Comparison of ENCODE assay signal across 8 mouse cellular contexts in the genomic region with DNA sequence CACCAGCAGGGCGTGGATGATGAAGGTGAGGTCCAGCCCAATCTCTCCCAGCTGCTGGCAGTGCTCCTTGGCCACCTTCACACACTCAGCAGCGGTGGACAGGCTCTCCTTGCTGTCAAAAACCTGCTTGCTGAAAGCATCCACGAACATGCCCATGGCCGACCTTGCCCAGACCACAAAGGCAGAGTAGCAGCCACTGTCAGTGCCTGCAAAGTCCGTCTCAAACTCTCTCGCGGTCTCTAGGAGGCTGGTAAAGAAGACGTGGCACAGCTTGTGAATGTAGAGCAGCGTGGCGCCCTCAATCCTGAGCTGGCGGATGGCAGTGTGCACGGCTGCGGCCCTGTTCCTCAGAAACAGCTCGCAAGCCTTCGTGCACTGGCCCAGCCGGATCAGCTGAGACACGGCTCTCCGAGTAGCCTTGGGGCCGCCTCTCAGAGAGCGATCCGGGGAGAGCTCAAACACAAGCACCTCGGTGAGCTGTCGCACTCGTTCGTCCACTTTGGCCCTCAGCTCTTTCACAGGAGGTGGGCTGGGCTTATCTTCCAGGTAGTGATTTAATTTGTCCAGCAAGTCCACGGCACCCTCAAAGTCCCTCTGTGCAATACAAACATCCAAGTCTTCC. TPM values are rescaled to one million over a fixed set of nuclear protein-coding genes. Genes with fewer than 3 reads are reported as not detected.
DNase-seq lines count a peak whose midpoint lies in the region; ATAC-seq and TF ChIP-seq lines count a peak whose summit lies in the region.

No protein-coding gene starts in this region.

- DNase-seq in heart, embryonic 10.5 days (ENCODE audit: low spot score), result no peak
- no peak for DNase-seq in heart, postnatal 10 days
- DNase-seq in CH12.LX (ENCODE audit: extremely low read depth), result no peak
- DNase-seq in left cerebral cortex, adult 18-20 months (ENCODE audit: low spot score in 2 of 2), result no peak
- DNase-seq in ovary, postnatal 10 days (ENCODE audit: low spot score), result no peak

- H3K36me3 ChIP-seq in heart, embryonic 10.5 days, result peaks cover 56% of the 10 kb centered on the region
- peaks cover 30 to 70% of the 10 kb centered on the region in 2 experiments for H3K36me3 ChIP-seq in CH12.LX (replicated peaks in 1 of 2; ENCODE audit: control insufficient read depth in 1 of 2, insufficient read depth in 1 of 2, low read length in 1 of 2)
- peaks cover 40% of the 10 kb centered on the region for H3K36me3 ChIP-seq in embryonic facial prominence, embryonic 12.5 days
- peaks cover 32% of the 10 kb centered on the region for H3K36me3 ChIP-seq in kidney, embryonic 16.5 days (ENCODE audit: insufficient read depth, low read length)
- peaks cover 48% of the 10 kb centered on the region for H3K36me3 ChIP-seq in neural tube, embryonic 15.5 days

- peak overlapping the region; percentile 45 for H3K4me2 ChIP-seq in CH12.LX (ENCODE audit: insufficient read depth, low read depth, poor library complexity, severe bottlenecking)
- peak overlapping the region; percentile 97 for H3K4me2 ChIP-seq in embryonic facial prominence, embryonic 12.5 days (replicated peaks)
- H3K4me2 ChIP-seq in kidney, embryonic 16.5 days (replicated peaks; ENCODE audit: low read depth, low read length), result peak overlapping the region; percentile 96
- peak overlapping the region; percentile 83 for H3K4me2 ChIP-seq in neural tube, embryonic 15.5 days

- no peak overlapping the region for H3K9ac ChIP-seq in CH12.LX (ENCODE audit: insufficient read depth, low read depth)
- H3K9ac ChIP-seq in embryonic facial prominence, embryonic 12.5 days, result peak overlapping the region; percentile 90
- H3K9ac ChIP-seq in kidney, embryonic 16.5 days (replicated peaks; ENCODE audit: low read length), result peak overlapping the region; percentile 82
- H3K9ac ChIP-seq in neural tube, embryonic 15.5 days (replicated peaks), result peak overlapping the region; percentile 83

- TF ChIP-seq EP300 in CH12.LX (IDR thresholded peaks at IDR 0.05; ENCODE audit: low read length), result no peak

- no peaks in the 10 kb centered on the region for H3K27me3 ChIP-seq in heart, embryonic 10.5 days (ENCODE audit: insufficient read depth, poor library complexity, severe bottlenecking)
- H3K27me3 ChIP-seq in CH12.LX (replicated peaks), result no peaks in the 10 kb centered on the region
- H3K27me3 ChIP-seq in embryonic facial prominence, embryonic 12.5 days, result no peaks in the 10 kb centered on the region
- no peaks in the 10 kb centered on the region for H3K27me3 ChIP-seq in kidney, embryonic 16.5 days (ENCODE audit: insufficient read depth, low read length)
- no peaks in the 10 kb centered on the region for H3K27me3 ChIP-seq in neural tube, embryonic 15.5 days (replicated peaks)

- TF ChIP-seq CTCF in CH12.LX (conservative IDR thresholded peaks at IDR 0.05 in 1 of 2, IDR thresholded peaks at IDR 0.05 in 1 of 2; ENCODE audit: low read depth in 2 of 2, low read length in 2 of 2), result no peak

- H3K27ac ChIP-seq in heart, embryonic 10.5 days, result peak overlapping the region; percentile 89
- no peak overlapping the region for H3K27ac ChIP-seq in CH12.LX (ENCODE audit: insufficient read depth, low read depth)
- 0 out of 2 replicates have a peak overlapping the region, but pooled peaks have one; percentile 76 for H3K27ac ChIP-seq in embryonic facial prominence, embryonic 12.5 days
- peak overlapping the region; percentile 79 for H3K27ac ChIP-seq in kidney, embryonic 16.5 days (ENCODE audit: low read length)
- H3K27ac ChIP-seq in neural tube, embryonic 15.5 days (replicated peaks), result peak overlapping the region; percentile 85

- H3K79me2 ChIP-seq in CH12.LX (replicated peaks; ENCODE audit: control insufficient read depth, extremely low read depth, insufficient read depth, poor library complexity, severe bottlenecking), result peaks cover 28% of the 10 kb centered on the region

- dilution Hi-C loops in CH12.LX (cut with MboI; ENCODE audit: extremely low pct_ligation_motif_present, extremely low pct_unique_long_range_greater_than_20kb, low sequenced_read_pairs), result no loop called here

- TF ChIP-seq RAD21 in CH12.LX (IDR thresholded peaks at IDR 0.05; ENCODE audit: low read depth, low read length), result no peak

- WGBS in heart, embryonic 10.5 days, result 85% methylated on average over 26 of the region's 26 CpGs
- WGBS in embryonic facial prominence, embryonic 12.5 days, result 79% methylated on average over 26 of the region's 26 CpGs
- 70% methylated on average over 26 of the region's 26 CpGs for WGBS in kidney, embryonic 16.5 days
- WGBS in neural tube, embryonic 15.5 days, result 89% methylated on average over 26 of the region's 26 CpGs

- ATAC-seq in embryonic facial prominence, embryonic 12.5 days (ENCODE audit: insufficient number of reproducible peaks, insufficient read depth, low FRiP score, low TSS enrichment), result no peak
- ATAC-seq in kidney, embryonic 16.5 days (ENCODE audit: low FRiP score, low TSS enrichment), result peak; percentile 22
- ATAC-seq in neural tube, embryonic 15.5 days (ENCODE audit: low FRiP score), result no peak

- H3K9me3 ChIP-seq in heart, embryonic 10.5 days, result no peaks in the 10 kb centered on the region
- no peaks in the 10 kb centered on the region for H3K9me3 ChIP-seq in CH12.LX (replicated peaks; ENCODE audit: low read length)
- H3K9me3 ChIP-seq in embryonic facial prominence, embryonic 12.5 days, result no peaks in the 10 kb centered on the region
- H3K9me3 ChIP-seq in kidney, embryonic 16.5 days (ENCODE audit: low read length), result no peaks in the 10 kb centered on the region
- no peaks in the 10 kb centered on the region for H3K9me3 ChIP-seq in neural tube, embryonic 15.5 days (replicated peaks)

- intact Hi-C loops in heart, postnatal 10 days (cut with DNase I), result loop anchor here (2.0 to 5.0 kb wide), 3 partner anchors 53 to 139 kb away; a partner anchor contains a TSS

- TF ChIP-seq POLR2A in CH12.LX (IDR thresholded peaks at IDR 0.05; ENCODE audit: low read depth, low read length), result no peak

- H3K4me3 ChIP-seq in heart, embryonic 10.5 days, result peak overlapping the region; percentile 98
- H3K4me3 ChIP-seq in CH12.LX (replicated peaks in 1 of 3; ENCODE audit: low read depth in 2 of 3, low read length in 2 of 3, poor library complexity in 1 of 3), result peak overlapping the region in 2 of 3 experiments; percentile 93 to 97
- peak overlapping the region; percentile 87 for H3K4me3 ChIP-seq in embryonic facial prominence, embryonic 12.5 days
- H3K4me3 ChIP-seq in kidney, embryonic 16.5 days (ENCODE audit: low read length), result peak overlapping the region; percentile 66
- peak overlapping the region; percentile 99 for H3K4me3 ChIP-seq in neural tube, embryonic 15.5 days (replicated peaks)

- peaks cover 30% of the 10 kb centered on the region for H3K4me1 ChIP-seq in heart, embryonic 10.5 days
- peaks cover 15 to 43% of the 10 kb centered on the region in 2 experiments for H3K4me1 ChIP-seq in CH12.LX (ENCODE audit: control insufficient read depth in 1 of 2, insufficient read depth in 2 of 2)
- peaks cover 28% of the 10 kb centered on the region for H3K4me1 ChIP-seq in embryonic facial prominence, embryonic 12.5 days
- peaks cover 21% of the 10 kb centered on the region for H3K4me1 ChIP-seq in kidney, embryonic 16.5 days (ENCODE audit: insufficient read depth, low read length)
- H3K4me1 ChIP-seq in neural tube, embryonic 15.5 days, result peaks cover 55% of the 10 kb centered on the region

- in situ Hi-C loops in CH12.LX (cut with MboI; ENCODE audit: low pct_ligation_motif_present, low pct_unique_long_range_greater_than_20kb, low sequenced_read_pairs), result no loop called here

RNA-seq across cellular contexts. Expression of a gene that starts 1.4 kb away (rescaled TPM):
- polyA plus RNA-seq in heart, embryonic 10.5 days (2016; fragmentation: Nextera tagmentation; extraction: Ambion mirVana), result 7.8 and 8.0 TPM in 2 replicates
- 10 to 100 TPM; 19.5 to 20.5 TPM for total RNA-seq in heart, postnatal 10 days (2021)
- total RNA-seq in CH12.LX (2012; rRNA removed) (11.2 and 13.6 TPM in 2 replicates), CH12.LX (2014; rRNA removed) (9.4 and 10.7 TPM in 2 replicates)
- polyA plus RNA-seq in CH12.LX (2012; ENCODE audit: insufficient read length, low read depth), result 5.9 and 6.4 TPM in 2 replicates
- 14.6 TPM in 2 replicates for polyA plus RNA-seq in embryonic facial prominence, embryonic 12.5 days (2016; fragmentation: Nextera tagmentation; extraction: Ambion mirVana)
- 7.8 and 8.1 TPM in 2 replicates for polyA plus RNA-seq in kidney, embryonic 16.5 days (2015; fragmentation: Nextera tagmentation; extraction: Ambion mirVana)
- polyA plus RNA-seq in neural tube, embryonic 15.5 days (2015; fragmentation: Nextera tagmentation; extraction: Ambion mirVana), result 12.2 and 12.7 TPM in 2 replicates
- 10 to 100 TPM; 33.4 to 34.2 TPM for total RNA-seq in left cerebral cortex, adult 18-20 months (2021)

RNA-seq across cellular contexts. Expression of a gene that starts 1.6 kb away (rescaled TPM):
- polyA plus RNA-seq in heart, embryonic 10.5 days (2016; fragmentation: Nextera tagmentation; extraction: Ambion mirVana), result 9.5 and 9.7 TPM in 2 replicates
- 10 to 100 TPM; 16.0 to 18.9 TPM for total RNA-seq in heart, postnatal 10 days (2021)
- total RNA-seq in CH12.LX (2012; rRNA removed), result 16.0 and 18.2 TPM in 2 replicates
- total RNA-seq in CH12.LX (2014; rRNA removed), result 19.2 and 23.0 TPM in 2 replicates
- polyA plus RNA-seq in CH12.LX (2012; ENCODE audit: insufficient read length, low read depth), result 23.4 and 26.5 TPM in 2 replicates
- 12.7 and 13.3 TPM in 2 replicates for polyA plus RNA-seq in embryonic facial prominence, embryonic 12.5 days (2016; fragmentation: Nextera tagmentation; extraction: Ambion mirVana)
- polyA plus RNA-seq in kidney, embryonic 16.5 days (2015; fragmentation: Nextera tagmentation; extraction: Ambion mirVana), result 9.1 and 9.8 TPM in 2 replicates
- 7.3 and 8.1 TPM in 2 replicates for polyA plus RNA-seq in neural tube, embryonic 15.5 days (2015; fragmentation: Nextera tagmentation; extraction: Ambion mirVana)
- 10 to 100 TPM; 13.0 to 13.5 TPM for total RNA-seq in left cerebral cortex, adult 18-20 months (2021)

RNA-seq across cellular contexts. Expression of a gene that starts 33.2 kb away (rescaled TPM):
- 66.0 and 67.5 TPM in 2 replicates for polyA plus RNA-seq in heart, embryonic 10.5 days (2016; fragmentation: Nextera tagmentation; extraction: Ambion mirVana)
- total RNA-seq in heart, postnatal 10 days (2021), result 10 to 100 TPM; 40.6 to 43.8 TPM
- total RNA-seq in CH12.LX (2012; rRNA removed) (47.6 and 61.6 TPM in 2 replicates), CH12.LX (2014; rRNA removed) (45.1 and 51.4 TPM in 2 replicates)
- 75.7 and 76.8 TPM in 2 replicates for polyA plus RNA-seq in CH12.LX (2012; ENCODE audit: insufficient read length, low read depth)
- 53.5 and 59.4 TPM in 2 replicates for polyA plus RNA-seq in embryonic facial prominence, embryonic 12.5 days (2016; fragmentation: Nextera tagmentation; extraction: Ambion mirVana)
- polyA plus RNA-seq in kidney, embryonic 16.5 days (2015; fragmentation: Nextera tagmentation; extraction: Ambion mirVana), result 47.6 and 50.1 TPM in 2 replicates
- 22.0 and 26.7 TPM in 2 replicates for polyA plus RNA-seq in neural tube, embryonic 15.5 days (2015; fragmentation: Nextera tagmentation; extraction: Ambion mirVana)
- total RNA-seq in left cerebral cortex, adult 18-20 months (2021), result 10 to 100 TPM; 19.5 to 23.3 TPM

RNA-seq across cellular contexts. Expression of a gene that starts 33.3 kb away (rescaled TPM):
- polyA plus RNA-seq in heart, embryonic 10.5 days (2016; fragmentation: Nextera tagmentation; extraction: Ambion mirVana), result 132 and 134 TPM in 2 replicates
- 100 to 1,000 TPM; 128 to 129 TPM for total RNA-seq in heart, postnatal 10 days (2021)
- total RNA-seq in CH12.LX (2012; rRNA removed) (73.6 and 89.1 TPM in 2 replicates), CH12.LX (2014; rRNA removed) (52.5 and 62.3 TPM in 2 replicates)
- polyA plus RNA-seq in CH12.LX (2012; ENCODE audit: insufficient read length, low read depth), result 77.3 and 91.5 TPM in 2 replicates
- 110 and 111 TPM in 2 replicates for polyA plus RNA-seq in embryonic facial prominence, embryonic 12.5 days (2016; fragmentation: Nextera tagmentation; extraction: Ambion mirVana)
- polyA plus RNA-seq in kidney, embryonic 16.5 days (2015; fragmentation: Nextera tagmentation; extraction: Ambion mirVana), result 120 and 122 TPM in 2 replicates
- polyA plus RNA-seq in neural tube, embryonic 15.5 days (2015; fragmentation: Nextera tagmentation; extraction: Ambion mirVana), result 67.3 and 77.7 TPM in 2 replicates
- total RNA-seq in left cerebral cortex, adult 18-20 months (2021), result 10 to 100 TPM; 57.4 to 63.2 TPM

RNA-seq across cellular contexts. Expression of a gene that starts 53.0 kb away (rescaled TPM):
- 13.2 and 17.0 TPM in 2 replicates for polyA plus RNA-seq in heart, embryonic 10.5 days (2016; fragmentation: Nextera tagmentation; extraction: Ambion mirVana)
- total RNA-seq in heart, postnatal 10 days (2021), result 100 to 1,000 TPM; 136 to 143 TPM
- total RNA-seq in CH12.LX (2012; rRNA removed) (19.3 and 34.7 TPM in 2 replicates), CH12.LX (2014; rRNA removed) (24.7 and 31.0 TPM in 2 replicates)
- polyA plus RNA-seq in CH12.LX (2012; ENCODE audit: insufficient read length, low read depth), result 17.9 and 19.0 TPM in 2 replicates
- polyA plus RNA-seq in embryonic facial prominence, embryonic 12.5 days (2016; fragmentation: Nextera tagmentation; extraction: Ambion mirVana), result 15.5 and 15.6 TPM in 2 replicates
- polyA plus RNA-seq in kidney, embryonic 16.5 days (2015; fragmentation: Nextera tagmentation; extraction: Ambion mirVana), result 9.0 and 10.3 TPM in 2 replicates
- polyA plus RNA-seq in neural tube, embryonic 15.5 days (2015; fragmentation: Nextera tagmentation; extraction: Ambion mirVana), result 15.7 and 16.4 TPM in 2 replicates
- total RNA-seq in left cerebral cortex, adult 18-20 months (2021), result 10 to 100 TPM; 61.4 to 69.5 TPM

Comparison
In these comparisons a context has a peak if more than half of its experiments do, and no peak if none do; other contexts are left out.
1. H3K4me2 ChIP-seq: peak in every context shown above with its lines; median percentile 97 in embryonic facial prominence, embryonic 12.5 days; 96 in kidney, embryonic 16.5 days; 83 in neural tube, embryonic 15.5 days; 45 in CH12.LX.